Mouse (Mus musculus) G1E (cell line): ENCODE results near the gene Ybx2. TPM values are rescaled to one million over a fixed set of nuclear protein-coding genes. Genes with fewer than 3 reads are reported as not detected.

Source experiments
- ATAC-seq: 2 replicates; pipeline ENCODE4 v1.8.0; 2016; ENCODE audit warnings: mild to moderate bottlenecking; ENCODE audit not compliant: insufficient number of reproducible peaks, poor library complexity, low FRiP score, severe bottlenecking; ENCODE audit errors: extremely low read depth
- DNase-seq: peaks from one replicate; pipeline ENCODE4 v3.0.0; 2012; ENCODE audit warnings: low spot score
- H3K27me3 ChIP-seq: 2 replicates; pipeline ENCODE4 v1.6.1; 2012; ENCODE audit warnings: mild to moderate bottlenecking, low read length, inconsistent platforms; ENCODE audit not compliant: insufficient read depth
- H3K36me3 ChIP-seq: replicated peaks from 2 replicates; pipeline ENCODE3; 2012; ENCODE audit warnings: mild to moderate bottlenecking, inconsistent platforms
- H3K4me1 ChIP-seq: 2 replicates; pipeline ENCODE4 v1.6.1; 2012; ENCODE audit warnings: low read depth, low read length, inconsistent platforms, mixed read lengths; ENCODE audit not compliant: insufficient read depth
- H3K4me3 ChIP-seq: 2 replicates; pipeline ENCODE4 v1.5.1; 2012; ENCODE audit warnings: low read depth, mild to moderate bottlenecking, inconsistent platforms, low read length, moderate library complexity, mixed read lengths
- H3K9me3 ChIP-seq: replicated peaks from 2 replicates; pipeline ENCODE4 v1.6.1; 2012; ENCODE audit warnings: inconsistent platforms
- CTCF ChIP-seq: IDR thresholded peaks from 2 replicates; pipeline ENCODE4 v1.5.1; 2012; ENCODE audit warnings: low read depth, low read length, inconsistent platforms, mixed read lengths
- GATA1 ChIP-seq: IDR thresholded peaks from 2 replicates; pipeline ENCODE4 v1.6.1; 2012; ENCODE audit warnings: borderline replicate concordance, low read length, inconsistent platforms, mixed read lengths
- GATA2 ChIP-seq: IDR thresholded peaks from 2 replicates; pipeline ENCODE4 v1.6.1; 2012; ENCODE audit warnings: low read depth, low read length, inconsistent platforms, borderline replicate concordance
- POLR2AphosphoS5 ChIP-seq: IDR thresholded peaks from 2 replicates; pipeline ENCODE4 v1.6.1; 2012; ENCODE audit warnings: low read depth, low read length, inconsistent platforms; ENCODE audit not compliant: insufficient replicate concordance
- TAL1 ChIP-seq: conservative IDR thresholded peaks from 2 replicates; pipeline ENCODE4 v1.6.1; 2012; ENCODE audit warnings: low read depth, low read length, inconsistent platforms, mixed read lengths
- polyA plus RNA-seq: library from polyadenylated mRNA; stranded (reverse); fragments of >175 nt; gene quantifications from 2 replicates; pipeline ENCODE4 v1.2.3, GENCODE M21; 2012
- total RNA-seq, 2 experiments: library from RNA; stranded (forward) in 1 of 2; stranded (reverse) in 1 of 2; fragments of 200-1000 nt in 1 of 2; fragments of >200 nt in 1 of 2; fragmentation: Nextera tagmentation in 1 of 2; gene quantifications; 2 replicates each; pipeline ENCODE4 v1.2.3; 2014 to 2017

The Ybx2 gene
- total and polyA plus RNA-seq, 3 experiments = 1.4 TPM; not detected in 2

DNA sequence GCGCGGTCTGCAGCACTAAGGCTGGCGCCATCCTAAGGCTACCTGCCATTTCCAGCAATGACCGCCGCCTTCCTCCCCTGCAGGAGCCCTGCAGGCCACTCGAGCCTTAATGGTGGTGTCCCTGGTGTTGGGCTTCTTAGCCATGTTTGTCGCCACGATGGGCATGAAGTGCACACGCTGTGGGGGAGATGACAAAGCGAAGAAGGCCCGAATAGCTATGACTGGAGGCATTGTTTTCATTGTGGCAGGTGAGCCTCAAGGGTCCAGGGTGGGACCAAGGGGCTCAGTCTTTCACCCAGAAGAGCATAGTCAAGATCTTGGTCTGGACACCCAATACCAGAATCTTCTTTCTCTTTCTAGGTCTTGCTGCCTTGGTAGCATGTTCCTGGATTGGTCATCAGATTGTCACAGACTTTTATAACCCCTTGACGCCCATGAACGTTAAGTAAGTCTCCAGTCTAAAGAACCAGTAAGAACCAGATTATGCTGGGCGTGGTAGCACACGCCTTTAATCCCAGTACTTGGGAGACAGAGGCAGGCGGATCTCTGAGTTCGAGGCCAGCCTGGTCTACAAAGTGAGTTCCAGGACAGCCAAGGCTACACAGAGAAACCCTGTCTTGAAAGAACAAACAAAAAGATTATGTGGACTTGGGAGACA lies 31.4 kb downstream of the Ybx2 start:
- Histone ChIP-seq H3K4me3 (peak overlapping the region; percentile 46), H3K36me3 (peaks cover 45% of the 10 kb centered on the region), H3K4me1 (peaks cover 9% of the 10 kb centered on the region), H3K9me3 (peaks cover 19% of the 10 kb centered on the region), H3K27me3 (peaks cover 21% of the 10 kb centered on the region)
- TF ChIP-seq GATA1 (no peak), POLR2AphosphoS5 (no peak), CTCF (no peak), GATA2 (no peak), TAL1 (no peak)
- ATAC-seq (no peak), DNase-seq (no peak)

GRCm38 (mm10) chr11:69968793-69969192 lies 33.2 kb downstream of the Ybx2 start:
- peaks cover 19% of the 10 kb centered on the region for H3K9me3 ChIP-seq
- no peak for ATAC-seq
- DNase-seq = no peak
- peaks cover 63% of the 10 kb centered on the region for H3K36me3 ChIP-seq
- no peak overlapping the region for H3K4me3 ChIP-seq
- H3K27me3 ChIP-seq = peaks cover 15% of the 10 kb centered on the region
- TF ChIP-seq GATA2 (no peak), GATA1 (no peak), CTCF (no peak), TAL1 (no peak), POLR2AphosphoS5 (no peak)
- H3K4me1 ChIP-seq = peaks cover 4% of the 10 kb centered on the region; the same call in 1 of the 2 replicates

DNA sequence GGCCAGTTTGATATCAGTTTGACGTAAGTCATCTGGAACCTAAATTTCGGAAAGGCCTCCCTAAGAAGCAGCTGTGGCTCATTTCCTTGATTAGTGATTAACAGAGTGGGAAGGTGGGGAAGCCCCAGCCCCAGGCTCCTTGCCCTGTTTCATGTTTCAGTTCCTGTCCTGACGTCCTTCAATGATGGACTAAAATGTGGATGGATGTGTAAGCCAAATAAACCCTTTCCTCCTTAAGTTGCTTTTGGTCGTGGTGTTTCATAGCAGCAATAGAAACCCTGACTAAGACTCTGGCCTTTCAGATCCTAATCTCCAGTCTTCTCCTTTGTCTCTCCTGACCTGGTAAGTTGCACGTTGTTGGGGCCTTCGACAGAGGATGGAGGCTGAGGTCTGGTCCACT lies 34.6 kb downstream of the Ybx2 start:
- H3K9me3 ChIP-seq = peaks cover 15% of the 10 kb centered on the region
- peaks cover 78% of the 10 kb centered on the region for H3K36me3 ChIP-seq
- H3K4me3 ChIP-seq = no peak overlapping the region
- no peak for DNase-seq
- H3K4me1 ChIP-seq = peaks cover 4% of the 10 kb centered on the region; the same call in 1 of the 2 replicates
- no peak for TF ChIP-seq TAL1
- TF ChIP-seq POLR2AphosphoS5 = no peak
- no peak for ATAC-seq
- peaks cover 7% of the 10 kb centered on the region; the same call in 1 of the 2 replicates for H3K27me3 ChIP-seq

DNA sequence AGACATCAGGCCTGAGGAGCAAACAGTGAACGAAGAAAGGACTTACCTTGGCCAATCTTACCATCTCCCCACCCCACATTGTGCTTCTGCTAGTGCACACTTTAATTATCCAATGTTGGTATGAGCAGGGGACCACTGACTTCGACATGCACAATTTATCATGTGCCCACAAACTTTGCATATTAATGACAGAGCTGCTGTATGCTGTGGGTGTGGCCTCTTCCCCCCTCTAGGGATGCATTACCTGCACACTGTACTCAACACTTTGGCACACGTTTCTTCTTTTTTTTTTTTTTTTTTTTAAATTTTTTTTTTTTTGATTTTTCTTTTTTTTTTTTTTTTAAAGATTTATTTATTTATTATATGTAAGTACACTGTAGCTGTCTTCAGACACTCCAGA lies 35.2 kb downstream of the Ybx2 start:
- Histone ChIP-seq H3K9me3 (peaks cover 11% of the 10 kb centered on the region), H3K27me3 (peaks cover 4% of the 10 kb centered on the region; the same call in 1 of the 2 replicates), H3K36me3 (peaks cover 83% of the 10 kb centered on the region), H3K4me1 (peaks cover 4% of the 10 kb centered on the region; the same call in 1 of the 2 replicates), H3K4me3 (no peak overlapping the region)
- ATAC-seq (no peak), DNase-seq (no peak)
- no peak for TF ChIP-seq GATA2
- TF ChIP-seq GATA1 = no peak
- no peak for TF ChIP-seq CTCF
- no peak for TF ChIP-seq TAL1
- no peak for TF ChIP-seq POLR2AphosphoS5

DNA sequence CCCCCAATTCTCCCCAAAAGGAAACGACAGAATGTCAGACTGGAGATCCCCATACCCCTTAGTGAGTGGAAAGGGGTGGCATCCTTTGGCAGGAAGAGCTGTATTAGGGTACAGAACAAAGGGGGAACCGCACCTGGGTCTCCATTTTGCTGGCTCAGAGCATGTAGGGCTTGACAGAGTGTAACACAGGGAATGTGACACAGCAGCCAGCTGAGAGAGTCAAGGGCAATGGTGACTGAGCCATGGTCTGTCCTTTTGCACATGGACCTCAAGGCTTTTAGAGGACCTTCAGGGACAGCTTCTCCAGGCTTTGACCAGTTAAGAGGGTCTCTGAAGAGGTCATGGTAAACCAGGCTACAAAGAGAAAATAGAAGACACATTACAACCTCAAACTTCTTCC lies 39.3 kb downstream of the Ybx2 start:
- no peaks in the 10 kb centered on the region for H3K9me3 ChIP-seq
- ATAC-seq = no peak
- no peak overlapping the region for H3K4me3 ChIP-seq
- no peak for DNase-seq
- peaks cover 6% of the 10 kb centered on the region for H3K4me1 ChIP-seq
- peaks cover 88% of the 10 kb centered on the region for H3K36me3 ChIP-seq
- TF ChIP-seq POLR2AphosphoS5 = no peak
- no peak for TF ChIP-seq CTCF
- TF ChIP-seq GATA1 = no peak
- no peak for TF ChIP-seq GATA2
- no peaks in the 10 kb centered on the region for H3K27me3 ChIP-seq

- Histone ChIP-seq H3K9me3 (no peaks in the 10 kb centered on the region), H3K36me3 (peaks cover 76% of the 10 kb centered on the region), H3K27me3 (no peaks in the 10 kb centered on the region), H3K4me3 (no peak overlapping the region), H3K4me1 (peaks cover 6% of the 10 kb centered on the region)
- DNase-seq = no peak
- TF ChIP-seq GATA1 = no peak
- no peak for TF ChIP-seq CTCF
- TF ChIP-seq POLR2AphosphoS5 = no peak
- ATAC-seq = no peak
Observed at GRCm38 (mm10) chr11:69976271-69976670, 40.7 kb downstream of the Ybx2 start.

GRCm38 (mm10) chr11:69979827-69980195 lies 44.2 kb downstream of the Ybx2 start:
- Histone ChIP-seq H3K4me1 (peaks cover 30% of the 10 kb centered on the region), H3K4me3 (peak overlapping the region; percentile 79), H3K9me3 (no peaks in the 10 kb centered on the region), H3K36me3 (peaks cover 63% of the 10 kb centered on the region), H3K27me3 (no peaks in the 10 kb centered on the region)
- DNase-seq (no peak), ATAC-seq (no peak)
- TF ChIP-seq GATA2 (no peak), POLR2AphosphoS5 (no peak), CTCF (no peak), TAL1 (no peak), GATA1 (no peak)
